Mouse (Mus musculus) spleen, postnatal 4 days (tissue): Measurements from ENCODE around the gene Xpo5.

Experiments
- DNase-seq, 2 experiments: peaks; one replicate each; pipeline ENCODE4 v3.0.0; 2022; ENCODE audit warnings: low spot score in 2 of 2

Xpo5 gene

DNA sequence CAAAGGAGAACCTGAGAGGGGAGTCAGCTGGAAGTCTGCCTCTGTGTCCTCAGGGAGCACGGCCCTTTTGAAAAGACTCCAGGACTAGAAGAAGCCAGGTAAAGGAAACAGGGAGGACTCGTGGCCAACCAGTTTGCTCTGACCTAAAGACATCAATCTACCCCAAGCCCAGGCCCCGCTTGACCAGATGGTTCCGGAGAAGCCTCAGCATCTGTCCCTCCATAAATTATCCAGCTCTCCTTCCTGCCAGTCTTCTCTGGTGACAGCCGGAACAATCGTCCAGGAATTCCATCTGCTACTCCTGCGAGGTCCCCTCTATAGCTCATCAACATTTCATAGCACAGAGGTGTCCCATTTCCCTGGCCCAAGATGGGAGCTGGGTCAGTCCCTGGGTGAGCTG lies 82.1 kb downstream of the Xpo5 start:
- no peak for DNase-seq

DNA sequence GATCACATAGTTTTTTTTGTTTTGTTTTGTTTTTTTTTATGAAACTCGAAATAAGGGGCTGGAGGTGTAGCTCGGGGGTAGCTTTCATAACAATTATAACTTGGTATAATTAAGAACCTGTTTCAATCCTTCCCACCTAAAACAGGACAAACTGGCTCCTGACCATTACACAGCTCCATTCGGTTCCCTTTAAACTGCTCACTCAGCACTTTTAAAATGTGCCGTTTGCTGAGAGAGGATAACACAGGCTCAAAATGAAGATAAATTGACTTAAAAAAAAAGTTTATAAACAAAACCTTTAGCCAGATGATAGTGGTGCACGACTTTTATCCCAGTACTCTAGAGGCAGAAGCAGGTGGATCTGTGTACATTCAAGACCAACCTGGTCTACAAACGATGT lies 82.8 kb downstream of the Xpo5 start:
- no peak for DNase-seq

DNA sequence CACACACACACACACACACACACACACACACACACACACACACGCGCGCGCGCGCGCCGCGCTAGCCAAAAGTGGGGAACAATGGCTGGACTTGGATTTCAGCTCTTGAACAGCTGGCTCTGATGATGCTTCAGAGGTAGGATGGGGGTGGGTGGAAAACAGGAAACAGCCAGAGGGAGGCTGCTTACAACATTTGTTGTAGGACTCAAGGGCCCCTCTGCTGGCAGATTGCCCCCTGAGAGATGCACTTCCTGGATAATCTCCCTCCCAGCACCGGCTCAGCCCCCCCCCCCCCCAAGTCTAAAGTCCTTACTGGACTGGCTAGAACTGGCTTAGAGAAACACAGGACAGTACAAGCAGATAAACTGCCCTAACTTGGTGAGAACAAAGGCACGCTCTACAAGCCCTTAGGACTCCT lies 85.1 kb downstream of the Xpo5 start:
- no peak for DNase-seq
